Mouse (Mus musculus) G1E (cell line): Measurements from ENCODE around the gene Tmprss11a. TPM values are rescaled to one million over a fixed set of nuclear protein-coding genes. Genes with fewer than 3 reads are reported as not detected.

ENCODE experiments used
- ATAC-seq: 2 replicates; pipeline ENCODE4 v1.8.0; 2016; ENCODE audit warnings: mild to moderate bottlenecking; ENCODE audit not compliant: insufficient number of reproducible peaks, poor library complexity, low FRiP score, severe bottlenecking; ENCODE audit errors: extremely low read depth
- DNase-seq: peaks from one replicate; pipeline ENCODE4 v3.0.0; 2012; ENCODE audit warnings: low spot score
- H3K27me3 ChIP-seq: 2 replicates; pipeline ENCODE4 v1.6.1; 2012; ENCODE audit warnings: mild to moderate bottlenecking, low read length, inconsistent platforms; ENCODE audit not compliant: insufficient read depth
- H3K36me3 ChIP-seq: replicated peaks from 2 replicates; pipeline ENCODE3; 2012; ENCODE audit warnings: mild to moderate bottlenecking, inconsistent platforms
- H3K4me1 ChIP-seq: 2 replicates; pipeline ENCODE4 v1.6.1; 2012; ENCODE audit warnings: low read depth, low read length, inconsistent platforms, mixed read lengths; ENCODE audit not compliant: insufficient read depth
- H3K4me3 ChIP-seq: 2 replicates; pipeline ENCODE4 v1.5.1; 2012; ENCODE audit warnings: low read depth, mild to moderate bottlenecking, inconsistent platforms, low read length, moderate library complexity, mixed read lengths
- H3K9me3 ChIP-seq: replicated peaks from 2 replicates; pipeline ENCODE4 v1.6.1; 2012; ENCODE audit warnings: inconsistent platforms
- CTCF ChIP-seq: IDR thresholded peaks from 2 replicates; pipeline ENCODE4 v1.5.1; 2012; ENCODE audit warnings: low read depth, low read length, inconsistent platforms, mixed read lengths
- GATA1 ChIP-seq: IDR thresholded peaks from 2 replicates; pipeline ENCODE4 v1.6.1; 2012; ENCODE audit warnings: borderline replicate concordance, low read length, inconsistent platforms, mixed read lengths
- GATA2 ChIP-seq: IDR thresholded peaks from 2 replicates; pipeline ENCODE4 v1.6.1; 2012; ENCODE audit warnings: low read depth, low read length, inconsistent platforms, borderline replicate concordance
- POLR2AphosphoS5 ChIP-seq: IDR thresholded peaks from 2 replicates; pipeline ENCODE4 v1.6.1; 2012; ENCODE audit warnings: low read depth, low read length, inconsistent platforms; ENCODE audit not compliant: insufficient replicate concordance
- TAL1 ChIP-seq: conservative IDR thresholded peaks from 2 replicates; pipeline ENCODE4 v1.6.1; 2012; ENCODE audit warnings: low read depth, low read length, inconsistent platforms, mixed read lengths
- polyA plus RNA-seq: library from polyadenylated mRNA; stranded (reverse); fragments of >175 nt; gene quantifications from 2 replicates; pipeline ENCODE4 v1.2.3, GENCODE M21; 2012
- total RNA-seq, 2 experiments: library from RNA; stranded (forward) in 1 of 2; stranded (reverse) in 1 of 2; fragments of 200-1000 nt in 1 of 2; fragments of >200 nt in 1 of 2; fragmentation: Nextera tagmentation in 1 of 2; gene quantifications; 2 replicates each; pipeline ENCODE4 v1.2.3; 2014 to 2017

Tmprss11a gene
- not detected in 2 replicates for total RNA-seq (2014; fragmentation: Nextera tagmentation)
- total RNA-seq (2017) = 0.05 and 0.06 TPM in 2 replicates
- polyA plus RNA-seq = not detected in 2 replicates

DNA sequence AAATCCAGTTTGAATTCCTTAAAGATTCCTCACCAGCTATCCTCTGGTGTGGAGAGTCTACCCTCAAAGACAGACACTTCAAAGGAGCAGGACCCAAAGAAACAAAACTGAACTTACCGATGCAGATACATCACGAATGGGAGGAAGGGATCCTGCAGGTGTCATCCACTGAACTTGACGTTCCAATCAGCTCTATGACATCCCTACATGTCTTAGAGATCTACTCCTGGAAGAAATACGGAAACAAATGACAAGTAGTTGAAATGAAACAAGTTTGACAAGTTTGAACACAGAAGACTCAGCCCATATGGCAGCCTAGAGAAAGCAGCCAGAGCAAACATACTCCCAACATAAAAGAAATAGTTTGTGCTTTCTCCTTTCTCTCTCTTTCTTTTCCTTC lies at the start of gene Tmprss11a:
Gene Tmprss11a (minus strand): TSS at position 101 of the 400 bp plus-strand sequence.
- Histone ChIP-seq H3K27me3 (no peaks in the 10 kb centered on the region), H3K4me3 (no peak within 1 kb of the TSS), H3K4me1 (no peaks in the 10 kb centered on the region), H3K36me3 (no peaks in the 10 kb centered on the region), H3K9me3 (no peaks in the 10 kb centered on the region)
- TF ChIP-seq GATA1 = no peak
- no peak for ATAC-seq
- DNase-seq = no peak

DNA sequence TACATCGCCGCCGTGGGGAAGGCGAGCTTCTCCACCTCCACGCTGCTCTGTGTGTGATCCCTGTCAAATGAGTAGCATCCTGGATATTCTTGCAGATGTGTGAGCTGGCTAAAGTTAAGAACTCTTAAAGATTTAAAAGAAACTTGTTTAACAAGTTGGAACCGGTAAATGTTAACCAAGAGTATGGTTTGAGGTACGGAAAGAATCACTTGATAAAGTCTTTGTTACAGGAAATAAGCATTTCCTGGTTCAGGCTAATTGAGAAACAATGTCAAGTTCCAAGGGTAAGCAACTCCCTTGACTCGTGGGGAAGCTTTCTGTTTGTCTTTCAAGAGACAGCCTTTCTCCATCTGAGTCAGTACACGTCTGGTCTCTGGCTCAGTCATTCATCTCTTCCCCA lies 49.7 kb upstream of the Tmprss11a start, which contains the start of gene Tmprss11g:
Gene Tmprss11g (minus strand): TSS at position 101 of the 400 bp plus-strand sequence.
- Histone ChIP-seq H3K4me1 (no peaks in the 10 kb centered on the region), H3K27me3 (no peaks in the 10 kb centered on the region), H3K9me3 (no peaks in the 10 kb centered on the region), H3K36me3 (no peaks in the 10 kb centered on the region), H3K4me3 (no peak within 1 kb of the TSS)
- ATAC-seq (no peak), DNase-seq (no peak)
- TF ChIP-seq GATA2 (no peak), TAL1 (no peak), CTCF (no peak), POLR2AphosphoS5 (no peak), GATA1 (no peak)

DNA sequence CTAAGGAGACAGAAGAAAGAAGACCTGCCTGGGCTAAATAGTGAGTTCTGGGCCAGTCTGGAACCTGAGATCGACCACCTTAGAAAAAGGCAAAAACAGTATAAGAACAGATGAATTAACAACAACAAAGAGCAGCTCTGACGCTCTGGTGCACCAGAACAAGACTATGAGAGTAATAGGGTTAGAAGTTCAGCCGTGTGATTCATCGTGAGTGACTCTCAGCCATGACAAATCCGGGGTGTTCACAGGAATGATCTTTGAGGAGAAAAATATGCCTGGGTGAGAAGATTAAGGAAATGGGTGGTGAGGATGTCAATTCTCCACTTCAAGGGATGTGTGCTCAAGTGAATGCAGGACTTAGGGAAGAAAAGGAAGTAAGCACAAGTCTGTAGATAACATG lies 42.7 kb upstream of the Tmprss11a start:
- DNase-seq = no peak

DNA sequence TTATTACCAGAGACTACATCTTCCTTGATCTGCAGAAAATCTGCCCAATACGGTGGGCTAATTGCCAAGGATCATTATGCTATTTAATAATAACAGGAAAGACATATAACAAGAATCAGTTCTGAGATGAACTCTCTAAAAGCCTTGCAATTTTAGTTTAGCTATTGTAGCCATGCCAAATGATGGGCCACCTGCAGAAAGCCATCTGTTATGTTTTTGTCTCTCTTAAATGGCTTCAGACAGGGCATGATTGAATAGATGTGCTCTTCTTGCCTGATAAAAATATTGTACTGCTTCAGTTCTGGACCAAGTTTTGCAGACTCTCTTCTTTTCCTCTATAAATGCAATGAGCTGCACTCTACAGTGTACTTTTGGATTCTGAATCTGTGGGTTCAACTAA lies 24.7 kb upstream of the Tmprss11a start:
- no peaks in the 10 kb centered on the region for H3K36me3 ChIP-seq
- H3K4me3 ChIP-seq = no peak overlapping the region
- no peaks in the 10 kb centered on the region for H3K27me3 ChIP-seq
- no peaks in the 10 kb centered on the region for H3K4me1 ChIP-seq
- DNase-seq (no peak), ATAC-seq (no peak)
- TF ChIP-seq GATA2 = no peak
- TF ChIP-seq GATA1 = no peak
- TF ChIP-seq TAL1 = no peak
- TF ChIP-seq CTCF = no peak
- no peak for TF ChIP-seq POLR2AphosphoS5
- H3K9me3 ChIP-seq = no peaks in the 10 kb centered on the region

More for the DNA sequence above, 42.7 kb upstream of the Tmprss11a start:
- no peaks in the 10 kb centered on the region for H3K4me1 ChIP-seq
- H3K9me3 ChIP-seq = no peaks in the 10 kb centered on the region
- H3K27me3 ChIP-seq = no peaks in the 10 kb centered on the region
- no peak overlapping the region for H3K4me3 ChIP-seq
- TF ChIP-seq POLR2AphosphoS5 = no peak
- no peak for TF ChIP-seq TAL1
- TF ChIP-seq CTCF = no peak
- TF ChIP-seq GATA1 = no peak
- no peak for TF ChIP-seq GATA2
- ATAC-seq = no peak
- no peaks in the 10 kb centered on the region for H3K36me3 ChIP-seq

DNA sequence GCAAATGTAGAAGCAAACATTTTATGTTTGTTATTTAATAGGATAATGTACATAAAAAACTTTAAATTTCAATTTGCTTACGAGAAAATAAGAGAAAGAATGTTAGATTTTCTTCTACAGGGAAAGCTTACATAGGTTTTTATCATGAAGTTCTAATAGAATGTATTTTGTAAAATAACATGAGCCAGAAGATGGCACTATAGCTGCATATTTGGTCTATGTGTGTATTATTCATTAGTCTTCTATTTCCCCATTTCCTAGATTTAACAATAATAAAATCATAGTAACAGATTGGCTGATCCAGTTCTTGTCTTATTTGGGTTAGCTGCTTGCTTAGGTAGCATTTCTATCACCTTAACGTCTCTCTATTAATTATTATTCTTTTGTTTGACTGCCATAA lies 13.8 kb upstream of the Tmprss11a start:
- H3K27me3 ChIP-seq = no peaks in the 10 kb centered on the region
- ATAC-seq (no peak), DNase-seq (no peak)
- H3K4me1 ChIP-seq = no peaks in the 10 kb centered on the region
- no peaks in the 10 kb centered on the region for H3K36me3 ChIP-seq
- no peaks in the 10 kb centered on the region for H3K9me3 ChIP-seq
- no peak for TF ChIP-seq POLR2AphosphoS5
- no peak for TF ChIP-seq TAL1
- TF ChIP-seq GATA2 = no peak
- no peak for TF ChIP-seq GATA1
- TF ChIP-seq CTCF = no peak
- no peak overlapping the region for H3K4me3 ChIP-seq

DNA sequence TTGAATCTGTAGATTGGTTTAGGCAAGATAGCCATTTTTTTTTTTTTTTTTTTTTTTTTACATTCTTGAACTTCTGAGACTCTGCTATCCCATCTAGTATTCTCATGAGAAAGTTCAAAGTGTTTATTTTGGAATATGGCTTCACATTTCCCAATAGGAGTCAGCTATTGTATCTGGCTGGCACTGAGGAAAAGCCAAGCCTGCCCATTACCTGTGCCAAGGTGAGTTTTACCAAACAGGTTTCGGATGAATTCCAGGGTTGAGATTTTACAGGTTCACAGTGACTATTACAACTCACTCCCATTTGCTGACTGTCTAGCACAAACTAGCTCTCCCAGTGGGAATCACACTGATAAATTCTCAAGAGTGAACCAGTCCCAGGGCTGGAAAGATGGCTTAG lies 13.2 kb upstream of the Tmprss11a start:
- H3K4me3 ChIP-seq = no peak overlapping the region
- no peaks in the 10 kb centered on the region for H3K4me1 ChIP-seq
- no peak for DNase-seq
- TF ChIP-seq TAL1 (no peak), GATA1 (no peak), POLR2AphosphoS5 (no peak), CTCF (no peak), GATA2 (no peak)
- no peaks in the 10 kb centered on the region for H3K36me3 ChIP-seq
- no peak for ATAC-seq
- no peaks in the 10 kb centered on the region for H3K27me3 ChIP-seq
- no peaks in the 10 kb centered on the region for H3K9me3 ChIP-seq

DNA sequence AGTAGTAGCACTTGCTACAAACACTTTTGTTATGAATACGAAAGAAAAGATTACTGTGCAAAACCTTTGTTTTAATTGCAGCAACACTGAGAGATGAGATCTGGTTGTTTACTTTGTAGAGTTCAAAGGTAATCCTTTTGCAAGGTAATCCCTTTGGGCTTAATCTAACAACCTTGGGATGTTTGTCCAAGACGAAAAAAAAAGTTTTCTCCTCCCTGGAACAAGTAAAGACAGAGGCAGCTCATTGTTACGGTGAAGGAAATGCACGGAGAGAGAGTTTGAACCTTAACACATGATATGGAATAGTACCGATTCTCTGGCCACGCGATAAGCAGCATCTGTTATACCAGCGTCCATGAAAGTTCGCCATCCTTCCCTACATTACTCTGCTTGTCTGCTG lies 5.1 kb upstream of the Tmprss11a start:
- DNase-seq (no peak), ATAC-seq (no peak)
- no peaks in the 10 kb centered on the region for H3K9me3 ChIP-seq
- H3K4me1 ChIP-seq = no peaks in the 10 kb centered on the region
- TF ChIP-seq GATA1 (no peak), TAL1 (no peak), POLR2AphosphoS5 (no peak), CTCF (no peak), GATA2 (no peak)
- H3K4me3 ChIP-seq = no peak overlapping the region
- H3K36me3 ChIP-seq = no peaks in the 10 kb centered on the region
- H3K27me3 ChIP-seq = no peaks in the 10 kb centered on the region
